Mouse (Mus musculus) limb, embryonic 14.5 days (tissue): ENCODE measurements at regions not wholly inside any gene's neighbourhood (a gene's known extent, or its start where the extent isn't known, plus 50 kb on each side); places are given as distances from the start of the nearest gene placed in this dataset.

Experiments used
- ATAC-seq: fragments of 200-750 bp; cut with Nextera tagmentation; 2 replicates; pipeline ENCODE4 v1.8.0; 2017; ENCODE audit warnings: low read depth, moderate number of reproducible peaks, moderate TSS enrichment; ENCODE audit not compliant: low FRiP score
- DNase-seq: peaks from one replicate; pipeline ENCODE4 v3.0.0-alpha.2; 2015; ENCODE audit warnings: low spot score
- H3K27ac ChIP-seq: fragments of 300-500 bp; sonication (generic); replicated peaks from 2 replicates; pipeline ENCODE4 v1.5.1; 2014; ENCODE audit warnings: low read depth, mild to moderate bottlenecking, low read length, moderate library complexity, mixed read lengths
- H3K27me3 ChIP-seq: fragments of 300-500 bp; sonication (generic); 2 replicates; pipeline ENCODE4 v1.6.1; 2014; ENCODE audit warnings: low read length, mixed read lengths; ENCODE audit not compliant: control insufficient read depth, insufficient read depth
- H3K36me3 ChIP-seq: fragments of 300-500 bp; sonication (generic); 2 replicates; pipeline ENCODE4 v1.6.1; 2014; ENCODE audit warnings: mild to moderate bottlenecking, low read length, moderate library complexity, mixed read lengths; ENCODE audit not compliant: control insufficient read depth, insufficient read depth
- H3K4me1 ChIP-seq: fragments of 300-500 bp; sonication (generic); 2 replicates; pipeline ENCODE4 v1.6.1; 2014; ENCODE audit warnings: antibody characterized with exemption, low read length, mixed read lengths; ENCODE audit not compliant: control insufficient read depth, insufficient read depth
- H3K4me2 ChIP-seq: fragments of 300-500 bp; sonication (generic); replicated peaks from 2 replicates; pipeline ENCODE4 v1.6.1; 2014; ENCODE audit warnings: low read depth, mild to moderate bottlenecking, low read length, moderate library complexity; ENCODE audit not compliant: severe bottlenecking
- H3K4me3 ChIP-seq: fragments of 300-500 bp; sonication (generic); replicated peaks from 2 replicates; pipeline ENCODE4 v1.5.1; 2014; ENCODE audit warnings: low read length
- H3K9ac ChIP-seq: fragments of 300-500 bp; sonication (generic); 2 replicates; pipeline ENCODE4 v1.6.1; 2014; ENCODE audit warnings: mild to moderate bottlenecking, low read depth, low read length, moderate library complexity; ENCODE audit not compliant: severe bottlenecking
- H3K9me3 ChIP-seq: fragments of 300-500 bp; sonication (generic); 2 replicates; pipeline ENCODE4 v1.6.1; 2016; ENCODE audit warnings: low read length; ENCODE audit not compliant: control insufficient read depth
- POLR2A ChIP-seq: fragments of 200-500 bp; IDR thresholded peaks from 2 replicates; pipeline ENCODE4 v1.8.0; 2012; ENCODE audit warnings: inconsistent platforms, mild to moderate bottlenecking, moderate library complexity, borderline replicate concordance; ENCODE audit not compliant: insufficient read depth, insufficient read length; ENCODE audit errors: extremely low read depth
- WGBS: fragments of 180-500 bp; shearing (Covaris S2); extraction: QIAGEN DNeasy Blood & Tissue Kit; methylation state at CpG from one replicate; pipeline ENCODE4 v1.1.7; 2014; 5-methylcytosine and 5-hydroxymethylcytosine counted together

- Histone ChIP-seq H3K27me3 (no peaks in the 10 kb centered on the region), H3K36me3 (no peaks in the 10 kb centered on the region), H3K9me3 (no peaks in the 10 kb centered on the region), H3K4me3 (no peak overlapping the region), H3K4me2 (no peak overlapping the region), H3K27ac (no peak overlapping the region), H3K4me1 (no peaks in the 10 kb centered on the region), H3K9ac (no peak overlapping the region)
- WGBS = 90% methylated on average over 6 of the region's 8 CpGs
- no peak for TF ChIP-seq POLR2A
- ATAC-seq (no peak), DNase-seq (no peak)
Observed at GRCm38 (mm10) chr5:64030281-64030960, 61.7 kb upstream of the Rell1 start.

GRCm38 (mm10) chr5:64038394-64038793, 54.4 kb upstream of the Pgm2 start:
- Histone ChIP-seq H3K4me2 (no peak overlapping the region), H3K36me3 (no peaks in the 10 kb centered on the region), H3K9ac (no peak overlapping the region), H3K27me3 (no peaks in the 10 kb centered on the region), H3K9me3 (no peaks in the 10 kb centered on the region), H3K4me1 (no peaks in the 10 kb centered on the region), H3K4me3 (no peak overlapping the region), H3K27ac (no peak overlapping the region)
- TF ChIP-seq POLR2A = no peak
- DNase-seq = no peak
- ATAC-seq = no peak
- 97% methylated on average over 5 of the region's 5 CpGs for WGBS

GRCm38 (mm10) chr5:64040676-64041075, 52.1 kb upstream of the Pgm2 start:
- WGBS = 76% methylated on average over 6 of the region's 6 CpGs
- H3K9me3 ChIP-seq = no peaks in the 10 kb centered on the region
- H3K4me1 ChIP-seq = no peaks in the 10 kb centered on the region
- DNase-seq = no peak
- ATAC-seq = no peak
- no peak overlapping the region for H3K4me2 ChIP-seq
- H3K9ac ChIP-seq = no peak overlapping the region
- no peaks in the 10 kb centered on the region for H3K27me3 ChIP-seq
- no peak for TF ChIP-seq POLR2A
- H3K27ac ChIP-seq = no peak overlapping the region
- no peaks in the 10 kb centered on the region for H3K36me3 ChIP-seq
- no peak overlapping the region for H3K4me3 ChIP-seq
